Mouse (Mus musculus) frontal cortex, postnatal 36 days (tissue): Measurements from ENCODE around the gene Olfr791.

Source experiments
- DNase-seq, 2 experiments: peaks; one replicate each; pipeline ENCODE4 v3.0.0; 2022; ENCODE audit warnings: low spot score in 2 of 2

Gene Olfr791

DNA sequence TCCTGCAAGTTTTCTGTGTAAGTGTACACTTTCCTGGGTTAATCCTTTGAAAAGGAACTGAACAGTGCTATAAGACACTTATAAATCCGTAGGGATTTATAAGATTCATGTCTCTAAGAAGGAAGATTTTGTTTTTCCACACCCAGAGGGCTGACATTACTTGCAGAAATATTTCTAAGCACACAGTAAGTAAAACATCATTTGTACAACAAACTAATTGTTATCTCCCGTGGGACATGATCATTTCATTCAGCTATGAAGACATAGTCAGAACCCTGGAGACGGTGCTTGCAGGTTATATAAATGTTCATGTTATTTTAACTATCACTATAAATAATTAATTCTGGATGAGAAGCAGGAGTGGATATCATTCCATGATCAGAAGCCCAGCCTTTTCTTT is at the start of gene Olfr791:
TSS of gene Olfr791 (plus strand) at position 301 of the 400 bp plus-strand sequence.
- no peak for DNase-seq

DNA sequence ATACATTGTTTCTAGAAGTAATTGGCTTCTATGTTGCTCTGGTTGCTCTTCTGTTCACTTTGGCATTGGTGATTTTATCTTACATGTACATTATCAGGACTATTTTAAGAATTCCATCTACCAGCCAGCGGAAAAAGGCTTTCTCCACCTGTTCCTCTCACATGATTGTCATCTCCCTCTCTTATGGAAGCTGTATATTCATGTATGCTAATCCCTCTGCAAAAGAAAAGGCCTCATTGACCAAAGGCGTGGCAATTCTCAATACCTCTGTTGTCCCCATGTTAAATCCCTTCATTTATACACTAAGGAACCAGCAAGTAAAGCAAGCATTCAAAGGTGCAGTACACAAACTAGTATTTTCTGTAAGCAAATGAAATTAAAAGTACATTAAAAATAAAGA is 48.3 kb upstream of the Olfr791 start:
- DNase-seq = no peak

DNA sequence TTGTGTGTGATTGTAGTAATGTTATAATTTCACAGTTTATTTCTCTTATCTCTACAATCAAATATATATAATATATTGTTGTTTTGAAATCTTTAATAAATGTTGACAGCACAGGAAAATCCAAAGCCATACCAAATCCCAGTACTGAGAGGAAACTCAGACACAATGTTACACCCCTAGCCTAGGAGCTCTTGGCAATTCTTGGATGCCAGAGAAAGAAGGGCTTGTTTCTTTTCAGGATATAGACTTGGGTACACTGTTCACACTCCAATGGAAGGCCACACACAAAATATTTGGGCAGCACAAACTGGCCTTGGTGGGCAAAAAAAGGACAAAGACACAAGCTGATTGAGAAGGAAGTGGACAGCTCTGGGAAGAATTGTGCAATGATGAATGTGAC is 47.9 kb upstream of the Olfr791 start:
- DNase-seq = no peak

GRCm38 (mm10) chr10:129484452-129484851 is 37.1 kb upstream of the Olfr791 start, which contains the start of gene Olfr789:
Gene Olfr789 (plus strand): TSS chr10:129484752.
- no peak for DNase-seq

DNA sequence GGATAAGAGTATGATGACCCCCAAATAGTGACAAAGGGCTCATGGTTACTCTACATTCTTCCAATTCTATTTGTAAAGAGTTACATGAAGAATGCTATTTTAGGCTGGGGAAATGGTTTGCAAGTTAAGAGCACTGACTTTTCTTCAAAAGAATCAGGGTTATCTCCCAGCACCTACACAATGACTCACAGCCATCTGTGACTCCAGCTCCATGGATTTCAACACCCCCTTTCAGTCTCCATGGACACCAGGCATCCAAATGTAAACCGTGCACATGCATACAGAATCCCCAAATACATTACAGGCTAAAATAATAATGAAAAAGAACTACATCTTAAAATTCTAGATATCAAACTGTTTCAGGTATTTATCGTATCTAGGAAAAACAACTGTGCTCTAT is 31.5 kb upstream of the Olfr791 start:
- DNase-seq = peak; percentile 18 to 46

- no peak for DNase-seq
These were observed 23.4 kb upstream of the Olfr791 start, which contains the start of gene Olfr790 for GRCm38 (mm10) chr10:129498192-129498591. Gene Olfr790 (plus strand): TSS chr10:129498492.

- no peak for DNase-seq
These were observed 17.3 kb downstream of the Olfr791 start, which contains the start of gene Olfr792 for GRCm38 (mm10) chr10:129538862-129539261. Gene Olfr792 (plus strand): TSS chr10:129539162.

GRCm38 (mm10) chr10:129549354-129549753 is 27.8 kb downstream of the Olfr791 start:
- peak; percentile 10 to 14 for DNase-seq

DNA sequence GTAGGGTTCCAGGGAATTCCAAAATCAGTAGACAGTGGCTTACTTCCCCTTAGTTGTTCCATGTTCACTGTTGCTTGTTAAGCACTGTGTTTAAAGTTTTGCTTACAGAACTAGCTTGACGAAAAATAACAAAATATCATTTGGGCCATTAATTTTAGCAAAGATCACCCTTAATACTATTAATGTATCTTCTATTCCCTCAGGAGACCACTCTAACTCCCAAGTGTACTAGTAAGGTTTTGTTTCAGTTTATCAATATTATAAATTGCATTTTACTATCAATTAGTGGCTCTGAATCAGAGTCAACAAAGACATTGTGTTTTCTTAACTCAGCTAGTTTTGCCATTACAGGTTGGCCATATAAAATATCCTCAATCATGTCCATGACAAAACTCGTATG is 45.8 kb downstream of the Olfr791 start, which contains the start of gene Olfr794:
TSS of gene Olfr794 (plus strand) at position 301 of the 400 bp plus-strand sequence.
- no peak for DNase-seq

DNA sequence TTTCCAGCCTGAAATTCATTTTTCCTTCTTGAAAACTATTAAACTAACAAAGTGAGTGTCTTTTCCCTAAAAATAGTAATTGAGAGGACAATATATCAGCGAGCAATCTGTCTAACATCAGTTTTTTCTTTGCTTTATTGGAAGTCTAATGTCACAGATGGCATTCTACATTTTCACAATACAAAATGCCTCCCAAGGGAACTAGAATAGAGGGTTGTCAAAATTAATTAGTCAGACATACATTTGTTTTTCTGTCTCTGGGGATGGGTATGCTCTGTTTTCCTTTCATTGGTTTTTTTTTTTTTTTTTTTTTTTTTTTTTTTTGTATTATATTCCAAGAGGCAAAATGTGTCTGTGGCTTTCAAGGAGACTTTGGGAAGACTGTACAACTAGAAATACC is 55.5 kb downstream of the Olfr791 start:
- no peak for DNase-seq
